Mouse (Mus musculus): ENCODE data around the gene Cdc42bpb. TPM values are rescaled to one million over a fixed set of nuclear protein-coding genes. Genes with fewer than 3 reads are reported as not detected.

Gene Cdc42bpb
- total and polyA plus RNA-seq, 3 experiments, result 55.3 to 105 (median 58.5) TPM

DNA sequence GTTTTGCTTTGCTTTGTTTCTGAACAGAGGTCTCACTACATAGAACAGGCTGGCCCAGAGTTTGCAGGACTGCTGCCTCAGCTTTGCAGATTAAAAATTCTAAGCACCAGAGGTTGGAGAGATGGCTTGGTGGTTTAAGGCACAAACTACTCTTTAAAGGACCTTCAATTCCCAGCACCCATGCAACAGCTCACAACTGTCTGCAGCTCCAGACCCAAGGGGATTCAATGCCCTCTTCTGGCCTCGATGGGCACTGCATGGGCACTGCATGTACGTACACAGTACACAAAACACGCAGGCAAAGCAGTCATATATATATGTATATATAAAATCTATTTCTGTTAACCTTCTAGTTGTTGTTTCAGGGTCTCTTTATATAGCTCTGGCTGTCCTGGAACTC is 13.3 kb downstream of the Cdc42bpb start:
- DNase-seq, result no peak
- no peak overlapping the region for H3K9ac ChIP-seq (ENCODE audit: low read depth, low read length)
- no peaks in the 10 kb centered on the region for H3K36me3 ChIP-seq (ENCODE audit: control insufficient read depth, insufficient read depth, low read length)
- H3K79me2 ChIP-seq (replicated peaks; ENCODE audit: control insufficient read depth, insufficient read depth, low read length), result peaks cover 15% of the 10 kb centered on the region
- H3K27me3 ChIP-seq (ENCODE audit: control insufficient read depth, insufficient read depth, low read length), result no peaks in the 10 kb centered on the region
- no peak for TF ChIP-seq POLR2A (IDR thresholded peaks at IDR 0.05; ENCODE audit: insufficient read depth, low read depth, low read length)
- peak; percentile 56 for TF ChIP-seq CTCF (IDR thresholded peaks at IDR 0.05)
- 87% methylated on average over 3 of the region's 3 CpGs for WGBS
- peaks cover 39% of the 10 kb centered on the region for H3K4me1 ChIP-seq (ENCODE audit: control insufficient read depth, insufficient read depth, low read length)
- no peak overlapping the region for H3K4me3 ChIP-seq
- intact Hi-C loops (cut with DNase I), result no loop called here
- H3K27ac ChIP-seq, result no peak overlapping the region

DNA sequence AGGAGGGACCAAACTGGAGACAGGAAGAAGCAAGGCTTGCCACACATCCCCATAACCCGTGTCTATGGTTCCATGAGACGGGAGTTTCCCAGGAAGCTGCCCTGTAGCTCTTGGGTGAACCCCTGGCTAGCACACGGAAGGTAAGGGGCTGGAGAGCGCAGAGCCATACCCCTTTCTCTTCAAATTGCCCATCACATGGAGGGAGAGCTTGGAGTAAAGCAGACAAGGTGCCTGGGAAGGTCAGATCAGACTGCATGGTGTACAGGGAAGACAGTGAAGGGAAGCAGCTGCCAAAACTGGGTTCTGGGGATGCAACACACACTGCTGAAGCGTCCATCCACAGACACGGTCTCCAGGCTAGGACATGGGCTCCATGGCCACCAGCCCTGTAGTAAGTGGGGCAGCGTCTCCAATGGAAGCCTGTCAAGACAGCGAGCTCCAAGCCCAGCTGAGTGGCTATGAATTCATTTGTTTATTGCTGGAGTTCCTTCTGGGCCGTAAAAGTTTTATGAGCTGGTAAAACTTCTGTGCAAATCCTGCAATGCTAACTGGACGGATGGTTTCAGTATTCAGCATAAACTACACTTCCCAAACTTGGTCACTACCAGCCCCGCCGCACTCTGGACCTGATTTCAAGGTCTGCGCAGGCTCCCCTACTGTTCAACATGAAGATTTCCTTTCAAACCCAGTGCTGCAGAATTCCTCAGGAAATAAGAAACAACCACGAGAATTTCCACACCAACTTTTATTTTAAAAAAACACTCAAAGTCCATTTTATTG is 16.0 kb downstream of the Cdc42bpb start:
- Histone ChIP-seq H3K4me1 (ENCODE audit: control insufficient read depth, insufficient read depth, low read length) (peaks cover 33% of the 10 kb centered on the region), H3K4me3 (no peak overlapping the region), H3K27me3 (ENCODE audit: control insufficient read depth, insufficient read depth, low read length) (no peaks in the 10 kb centered on the region), H3K36me3 (ENCODE audit: control insufficient read depth, insufficient read depth, low read length) (no peaks in the 10 kb centered on the region; the same call in 1 of the 2 replicates), H3K79me2 (replicated peaks; ENCODE audit: control insufficient read depth, insufficient read depth, low read length) (peaks cover 15% of the 10 kb centered on the region), H3K9ac (ENCODE audit: low read depth, low read length) (no peak overlapping the region), H3K27ac (no peak overlapping the region)
- 43% methylated on average over 14 of the region's 14 CpGs for WGBS
- intact Hi-C loops (cut with DNase I), result no loop called here
- DNase-seq, result peak in 1 of 2 experiments; percentile 21
- TF ChIP-seq EP300 (IDR thresholded peaks at IDR 0.05; ENCODE audit: insufficient read depth, low read depth, low read length), result no peak
- TF ChIP-seq CTCF (IDR thresholded peaks at IDR 0.05), result peak; percentile 33
- no peak for TF ChIP-seq POLR2A (IDR thresholded peaks at IDR 0.05; ENCODE audit: insufficient read depth, low read depth, low read length)

DNA sequence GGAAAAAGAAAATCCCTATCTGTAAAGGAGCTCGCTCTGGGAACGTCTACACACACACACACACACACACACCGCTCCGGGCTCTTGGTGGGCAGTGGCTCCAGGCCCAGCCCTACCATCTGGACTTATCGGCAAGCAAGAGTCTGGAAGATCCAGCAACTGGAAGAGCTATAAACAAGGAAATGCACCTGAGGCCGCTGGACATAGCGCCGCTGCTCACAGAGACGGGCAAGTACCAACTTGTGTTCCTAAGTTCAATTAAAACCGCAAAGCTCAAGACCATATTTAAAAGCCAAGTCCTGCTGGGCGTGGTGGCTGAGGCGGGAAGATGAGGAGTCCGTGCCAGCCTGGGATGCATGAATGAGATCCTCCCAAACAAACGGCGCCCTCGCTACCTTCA is 16.8 kb downstream of the Cdc42bpb start:
- WGBS, result 56% methylated on average over 16 of the region's 16 CpGs
- H3K27me3 ChIP-seq (ENCODE audit: control insufficient read depth, insufficient read depth, low read length), result no peaks in the 10 kb centered on the region
- intact Hi-C loops (cut with DNase I), result no loop called here
- no peaks in the 10 kb centered on the region; the same call in 1 of the 2 replicates for H3K36me3 ChIP-seq (ENCODE audit: control insufficient read depth, insufficient read depth, low read length)
- H3K27ac ChIP-seq, result no peak overlapping the region
- peaks cover 15% of the 10 kb centered on the region for H3K79me2 ChIP-seq (replicated peaks; ENCODE audit: control insufficient read depth, insufficient read depth, low read length)
- H3K4me3 ChIP-seq, result no peak overlapping the region
- DNase-seq, result peak in 1 of 2 experiments; percentile 19
- TF ChIP-seq EP300 (IDR thresholded peaks at IDR 0.05; ENCODE audit: insufficient read depth, low read depth, low read length), result no peak
- peaks cover 34% of the 10 kb centered on the region for H3K4me1 ChIP-seq (ENCODE audit: control insufficient read depth, insufficient read depth, low read length)
- no peak overlapping the region for H3K9ac ChIP-seq (ENCODE audit: low read depth, low read length)

DNA sequence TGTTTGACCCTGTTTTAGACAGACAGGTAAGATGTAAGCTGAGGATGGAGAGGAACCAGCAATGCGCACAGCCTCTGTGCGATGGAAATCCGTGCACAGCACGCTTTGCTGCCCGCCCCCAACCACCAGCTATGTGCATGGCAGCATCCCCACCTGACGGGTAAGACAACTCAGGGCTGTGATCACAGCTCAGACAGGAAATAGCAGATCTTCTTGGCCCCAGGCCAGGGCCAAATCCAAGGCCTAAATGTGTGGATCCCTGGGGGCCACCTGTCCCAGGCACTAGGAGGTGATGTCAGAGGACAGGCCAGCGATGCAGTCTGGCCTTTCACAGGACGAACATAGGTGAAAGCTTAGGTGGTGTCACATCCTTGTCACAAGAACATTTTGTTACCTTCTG is 21.3 kb downstream of the Cdc42bpb start:
- no peaks in the 10 kb centered on the region; the same call in 1 of the 2 replicates for H3K36me3 ChIP-seq (ENCODE audit: control insufficient read depth, insufficient read depth, low read length)
- no peak overlapping the region for H3K9ac ChIP-seq (ENCODE audit: low read depth, low read length)
- WGBS, result 75% methylated on average over 8 of the region's 8 CpGs
- no peaks in the 10 kb centered on the region for H3K27me3 ChIP-seq (ENCODE audit: control insufficient read depth, insufficient read depth, low read length)
- no peak for DNase-seq
- intact Hi-C loops (cut with DNase I), result no loop called here
- peaks cover 37% of the 10 kb centered on the region for H3K4me1 ChIP-seq (ENCODE audit: control insufficient read depth, insufficient read depth, low read length)
- TF ChIP-seq POLR2A (IDR thresholded peaks at IDR 0.05; ENCODE audit: insufficient read depth, low read depth, low read length) (no peak), CTCF (IDR thresholded peaks at IDR 0.05) (no peak), EP300 (IDR thresholded peaks at IDR 0.05; ENCODE audit: insufficient read depth, low read depth, low read length) (no peak)
- H3K79me2 ChIP-seq (replicated peaks; ENCODE audit: control insufficient read depth, insufficient read depth, low read length), result peaks cover 17% of the 10 kb centered on the region
- no peak overlapping the region for H3K27ac ChIP-seq
- H3K4me3 ChIP-seq, result no peak overlapping the region

DNA sequence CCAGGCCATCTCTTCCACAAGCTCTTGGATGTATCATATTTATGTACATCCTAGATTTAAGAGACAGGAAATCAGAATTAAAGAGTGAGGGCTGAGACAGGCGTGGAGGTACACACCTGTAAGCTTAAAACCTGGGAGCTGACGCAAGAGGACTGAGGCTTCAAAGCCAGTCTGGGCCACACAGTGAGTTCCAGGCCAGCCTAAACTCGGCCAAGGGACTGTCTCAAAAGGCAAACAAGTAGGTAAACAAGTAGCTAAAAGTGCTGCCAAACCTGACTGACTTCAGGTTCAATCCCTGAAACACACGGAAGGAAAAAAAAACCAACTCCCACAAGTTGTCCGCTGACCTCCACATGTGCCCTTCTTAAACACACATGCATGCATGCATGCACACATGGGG is 23.4 kb downstream of the Cdc42bpb start:
- TF ChIP-seq EP300 (IDR thresholded peaks at IDR 0.05; ENCODE audit: insufficient read depth, low read depth, low read length), result no peak
- peaks cover 28% of the 10 kb centered on the region for H3K4me1 ChIP-seq (ENCODE audit: control insufficient read depth, insufficient read depth, low read length)
- intact Hi-C loops (cut with DNase I), result no loop called here

DNA sequence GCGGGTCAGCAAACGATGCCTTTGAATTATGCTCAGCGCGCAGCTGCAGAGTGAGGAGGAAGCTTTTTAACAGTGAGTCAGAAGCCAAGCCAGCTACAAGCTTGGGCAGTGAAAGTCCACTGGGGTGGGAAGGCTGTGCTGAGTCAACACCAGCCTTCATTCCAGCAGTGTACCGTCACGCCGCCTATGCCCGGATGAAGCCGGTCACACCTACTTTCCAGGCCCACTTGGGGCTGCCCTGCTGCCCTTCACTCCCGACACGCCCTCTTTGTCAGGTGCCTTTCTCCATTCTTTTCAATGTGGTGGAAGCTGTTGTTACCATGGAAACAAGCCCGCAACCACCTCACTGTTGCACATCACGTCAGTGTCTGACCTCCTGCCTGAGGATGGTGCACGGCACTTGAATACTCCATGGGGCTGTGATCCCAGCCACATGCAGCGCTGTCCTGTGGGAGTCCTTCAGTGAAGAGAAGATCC is 24.0 kb downstream of the Cdc42bpb start:
- Histone ChIP-seq H3K27me3 (ENCODE audit: control insufficient read depth, insufficient read depth, low read length) (no peaks in the 10 kb centered on the region), H3K27ac (0 out of 2 replicates have a peak overlapping the region, but pooled peaks have one; percentile 9), H3K9ac (ENCODE audit: low read depth, low read length) (no peak overlapping the region), H3K36me3 (ENCODE audit: control insufficient read depth, insufficient read depth, low read length) (no peaks in the 10 kb centered on the region; the same call in 1 of the 2 replicates), H3K79me2 (replicated peaks; ENCODE audit: control insufficient read depth, insufficient read depth, low read length) (peaks cover 18% of the 10 kb centered on the region), H3K4me3 (no peak overlapping the region), H3K4me1 (ENCODE audit: control insufficient read depth, insufficient read depth, low read length) (peaks cover 33% of the 10 kb centered on the region)
- peak in 1 of 2 experiments; percentile 46 for DNase-seq
- intact Hi-C loops (cut with DNase I), result no loop called here
- WGBS, result 44% methylated on average over 15 of the region's 15 CpGs
- no peak for TF ChIP-seq CTCF (IDR thresholded peaks at IDR 0.05)
- TF ChIP-seq EP300 (IDR thresholded peaks at IDR 0.05; ENCODE audit: insufficient read depth, low read depth, low read length), result no peak
- TF ChIP-seq POLR2A (IDR thresholded peaks at IDR 0.05; ENCODE audit: insufficient read depth, low read depth, low read length), result no peak

More for the DNA sequence above, 23.4 kb downstream of the Cdc42bpb start:
- no peaks in the 10 kb centered on the region for H3K27me3 ChIP-seq (ENCODE audit: control insufficient read depth, insufficient read depth, low read length)
- H3K9ac ChIP-seq (ENCODE audit: low read depth, low read length), result no peak overlapping the region
- peaks cover 17% of the 10 kb centered on the region for H3K79me2 ChIP-seq (replicated peaks; ENCODE audit: control insufficient read depth, insufficient read depth, low read length)
- no peaks in the 10 kb centered on the region; the same call in 1 of the 2 replicates for H3K36me3 ChIP-seq (ENCODE audit: control insufficient read depth, insufficient read depth, low read length)
- no peak overlapping the region for H3K4me3 ChIP-seq
- 64% methylated on average over 5 of the region's 5 CpGs for WGBS
- no peak for DNase-seq
- no peak overlapping the region for H3K27ac ChIP-seq

All from heart, adult 2 months (tissue).